Mouse (Mus musculus) MEL (cell line): ENCODE data around the gene Nosip.

Source experiments
- EP300 ChIP-seq, 2 experiments: IDR thresholded peaks; 2 replicates each; pipeline ENCODE4 v1.6.1; 2011; ENCODE audit warnings: improper control_type of control experiment in 2 of 2, low read length in 2 of 2, low read depth in 1 of 2, mild to moderate bottlenecking in 1 of 2
- GABPA ChIP-seq: IDR thresholded peaks from 2 replicates; pipeline ENCODE4 v1.6.1; 2012; ENCODE audit warnings: low read depth, mild to moderate bottlenecking, inconsistent platforms, low read length, improper control_type of control experiment, moderate library complexity
- POLR2A ChIP-seq, 2 experiments: IDR thresholded peaks; 2 replicates each; pipeline ENCODE4 v1.6.1; 2011 to 2012; ENCODE audit warnings: low read length in 2 of 2, mild to moderate bottlenecking in 2 of 2, control low read depth in 1 of 2, improper control_type of control experiment in 1 of 2, low read depth in 1 of 2, moderate library complexity in 1 of 2; ENCODE audit not compliant: control insufficient read depth in 1 of 2, insufficient read depth in 1 of 2, poor library complexity in 1 of 2
- RAD21 ChIP-seq: IDR thresholded peaks from 2 replicates; pipeline ENCODE4 v1.6.1; 2011; ENCODE audit warnings: mild to moderate bottlenecking, low read depth, low read length, improper control_type of control experiment
- UBTF ChIP-seq: IDR thresholded peaks from 2 replicates; pipeline ENCODE4 v1.6.1; 2012; ENCODE audit warnings: low read depth, mild to moderate bottlenecking, inconsistent platforms, low read length, improper control_type of control experiment, moderate library complexity, borderline replicate concordance; ENCODE audit not compliant: insufficient read depth
- USF2 ChIP-seq, 2 experiments: IDR thresholded peaks; 2 replicates each; pipeline ENCODE4 v1.6.1; 2011 to 2012; ENCODE audit warnings: improper control_type of control experiment in 2 of 2, low read length in 2 of 2, borderline replicate concordance in 1 of 2, inconsistent platforms in 1 of 2, low read depth in 1 of 2, mild to moderate bottlenecking in 1 of 2; ENCODE audit not compliant: insufficient read depth in 1 of 2

DNA sequence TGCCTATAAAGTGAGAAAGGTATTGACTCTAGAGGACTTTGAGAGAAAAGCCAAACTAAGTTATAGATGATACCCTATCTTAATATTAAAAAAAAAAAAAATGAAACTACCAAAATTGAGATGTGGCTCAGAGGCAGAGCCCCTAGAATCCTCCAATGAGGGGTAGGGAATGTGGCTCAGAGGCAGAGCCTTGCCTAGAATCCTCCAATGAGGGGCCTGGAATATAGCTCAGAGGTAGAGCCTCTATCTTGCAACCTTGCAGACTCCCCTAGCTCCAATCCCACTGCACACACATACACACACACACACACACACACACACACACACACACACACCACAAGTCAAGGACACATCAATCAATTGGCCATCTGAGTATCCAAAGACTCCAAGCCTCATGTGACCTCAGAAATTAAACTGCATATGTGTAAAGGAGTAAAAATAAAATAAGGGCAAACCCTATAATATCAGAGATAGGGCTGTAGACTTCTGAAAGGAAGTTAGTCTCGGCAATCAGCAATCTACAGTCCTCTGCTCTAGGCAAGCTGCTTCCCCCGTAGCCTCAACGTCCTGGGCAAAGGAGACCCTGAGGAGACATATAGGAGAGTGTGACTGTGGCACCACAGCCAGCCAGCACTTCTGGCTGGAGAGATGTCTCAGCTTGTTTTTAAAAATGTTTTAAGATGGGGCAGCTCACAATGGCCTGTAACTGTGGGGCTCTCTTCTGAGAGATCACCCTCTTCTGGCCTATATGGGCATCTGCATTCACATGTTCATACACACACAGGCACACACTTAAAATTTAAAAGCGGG lies 5.2 kb downstream of the Nosip start:
- no peak for TF ChIP-seq RAD21
- no peak for TF ChIP-seq UBTF
- no peak for TF ChIP-seq GABPA
- TF ChIP-seq EP300 (IDR thresholded peaks at IDR 0.05; ENCODE audit: low read depth in 1 of 2, low read length in 2 of 2), result 0 out of 4 replicates have a peak, but pooled peaks have one; percentile 13 to 19
- TF ChIP-seq USF2 (IDR thresholded peaks at IDR 0.05; ENCODE audit: borderline replicate concordance in 1 of 2, insufficient read depth in 1 of 2, low read depth in 1 of 2, low read length in 2 of 2), result no peak
- peak in 1 of 2 experiments; percentile 51; a peak in 2 of 4 replicates for TF ChIP-seq POLR2A (IDR thresholded peaks at IDR 0.05; ENCODE audit: control insufficient read depth in 1 of 2, insufficient read depth in 1 of 2, low read depth in 1 of 2, low read length in 2 of 2, poor library complexity in 1 of 2)
